In genomic region chr6:93393551-93393950, GRCm38 (mm10) we compare ENCODE assay signal across 20 mouse cellular contexts.
DNase-seq lines count a peak whose midpoint lies in the region; ATAC-seq and TF ChIP-seq lines count a peak whose summit lies in the region.
"Had no signal": no experiment of that assay in that cellular context is flagged by ENCODE, and none has a peak within 500 bp of the region (broad histone marks: within the 10 kb centered on the region; RNA-seq: fewer than 3 reads in every experiment).

No protein-coding gene starts in this region.

- no peaks in the 10 kb centered on the region for H3K27me3 ChIP-seq in forebrain, embryonic 14.5 days (replicated peaks; ENCODE audit: control insufficient read depth, insufficient read depth, low read length)
- H3K27me3 ChIP-seq in forebrain, embryonic 12.5 days: no peaks in the 10 kb centered on the region
- no peaks in the 10 kb centered on the region for H3K27me3 ChIP-seq in kidney, embryonic 14.5 days (ENCODE audit: control insufficient read depth, insufficient read depth, low read length)
- H3K27me3 ChIP-seq: hindbrain, embryonic 13.5 days; liver, embryonic 13.5 days had no signal

- H3K36me3 ChIP-seq in forebrain, embryonic 14.5 days (ENCODE audit: control insufficient read depth, insufficient read depth, low read length): no peaks in the 10 kb centered on the region
- no peaks in the 10 kb centered on the region for H3K36me3 ChIP-seq in forebrain, embryonic 12.5 days (replicated peaks)
- no peaks in the 10 kb centered on the region for H3K36me3 ChIP-seq in kidney, embryonic 14.5 days (ENCODE audit: control insufficient read depth, insufficient read depth, low read length)
- H3K36me3 ChIP-seq: embryonic facial prominence, embryonic 10.5 days; hindbrain, embryonic 13.5 days; liver, embryonic 13.5 days had no signal

- DNase-seq in forebrain, embryonic 14.5 days (ENCODE audit: low spot score): peak; percentile 72
- DNase-seq in kidney, adult 18-20 months: peak; percentile 6
- peak; percentile 78 for DNase-seq in brain, embryonic 14.5 days (ENCODE audit: low read depth)
- peak; percentile 31 to 61 for DNase-seq in kidney, postnatal 36 days
- no peak for DNase-seq in embryo, embryonic 11 days
- DNase-seq: adrenal gland, postnatal 36 days; cerebellum, adult 11 months; cerebellum, adult 9-11 months; liver, embryonic 13.5 days; lung, adult 2 months; lung, postnatal 14 days; right cerebral cortex, postnatal 4 days; thymus, postnatal 14 days had no signal

- TF ChIP-seq CTCF in brain, embryonic 14.5 days (IDR thresholded peaks at IDR 0.05; ENCODE audit: borderline replicate concordance, extremely low read depth, insufficient read depth, insufficient read length): no peak

- H3K4me3 ChIP-seq in forebrain, embryonic 14.5 days (ENCODE audit: low read depth, low read length): no peak overlapping the region
- no peak overlapping the region for H3K4me3 ChIP-seq in forebrain, embryonic 12.5 days (replicated peaks)
- H3K4me3 ChIP-seq in kidney, embryonic 14.5 days (ENCODE audit: low read length): no peak overlapping the region
- H3K4me3 ChIP-seq: embryonic facial prominence, embryonic 10.5 days; hindbrain, embryonic 13.5 days; liver, embryonic 13.5 days had no signal

- no peak overlapping the region for H3K9ac ChIP-seq in forebrain, embryonic 14.5 days (ENCODE audit: low read length)
- no peak overlapping the region for H3K9ac ChIP-seq in forebrain, embryonic 12.5 days
- H3K9ac ChIP-seq in kidney, embryonic 14.5 days (ENCODE audit: low read depth, low read length): no peak overlapping the region
- H3K9ac ChIP-seq: hindbrain, embryonic 13.5 days; liver, embryonic 13.5 days had no signal

- no peak overlapping the region for H3K4me2 ChIP-seq in forebrain, embryonic 14.5 days (ENCODE audit: low read length)
- H3K4me2 ChIP-seq in forebrain, embryonic 12.5 days: no peak overlapping the region
- no peak overlapping the region for H3K4me2 ChIP-seq in kidney, embryonic 14.5 days (replicated peaks; ENCODE audit: low read depth, low read length)
- H3K4me2 ChIP-seq: heart, embryonic 11.5 days; hindbrain, embryonic 13.5 days; liver, embryonic 13.5 days; midbrain, embryonic 11.5 days had no signal

- no peak overlapping the region for H3K27ac ChIP-seq in forebrain, embryonic 14.5 days (ENCODE audit: low read depth, low read length)
- no peak overlapping the region for H3K27ac ChIP-seq in forebrain, embryonic 12.5 days
- no peak overlapping the region for H3K27ac ChIP-seq in kidney, embryonic 14.5 days (ENCODE audit: low read depth, low read length)
- H3K27ac ChIP-seq: embryonic facial prominence, embryonic 10.5 days; hindbrain, embryonic 13.5 days; kidney, postnatal 0 days; liver, embryonic 13.5 days had no signal

- no peak for ATAC-seq in forebrain, embryonic 14.5 days
- no peak for ATAC-seq in forebrain, embryonic 12.5 days (ENCODE audit: low FRiP score)
- ATAC-seq in kidney, embryonic 14.5 days (ENCODE audit: low FRiP score, low TSS enrichment): no peak

- 42% methylated on average over 5 of the region's 5 CpGs for WGBS in forebrain, embryonic 14.5 days
- 75% methylated on average over 5 of the region's 5 CpGs for WGBS in forebrain, embryonic 12.5 days
- WGBS in kidney, embryonic 14.5 days: 86% methylated on average over 5 of the region's 5 CpGs

- no peaks in the 10 kb centered on the region for H3K9me3 ChIP-seq in forebrain, embryonic 14.5 days (replicated peaks; ENCODE audit: control insufficient read depth, low read length)
- no peaks in the 10 kb centered on the region for H3K9me3 ChIP-seq in forebrain, embryonic 12.5 days
- H3K9me3 ChIP-seq in kidney, embryonic 14.5 days (ENCODE audit: control insufficient read depth, low read length): no peaks in the 10 kb centered on the region
- H3K9me3 ChIP-seq: embryonic facial prominence, embryonic 10.5 days; hindbrain, embryonic 13.5 days; liver, embryonic 13.5 days had no signal

- no peak for TF ChIP-seq POLR2A in brain, embryonic 14.5 days (IDR thresholded peaks at IDR 0.05; ENCODE audit: borderline replicate concordance, extremely low read depth, insufficient read depth, insufficient read length, poor library complexity, severe bottlenecking)

- H3K4me1 ChIP-seq in forebrain, embryonic 14.5 days (ENCODE audit: control insufficient read depth, insufficient read depth, low read length): peaks cover 26% of the 10 kb centered on the region
- H3K4me1 ChIP-seq in forebrain, embryonic 12.5 days: no peaks in the 10 kb centered on the region; the same call in 1 of the 2 replicates
- H3K4me1 ChIP-seq in kidney, embryonic 14.5 days (ENCODE audit: control insufficient read depth, insufficient read depth, low read length): peaks cover 11% of the 10 kb centered on the region
- H3K4me1 ChIP-seq: liver, embryonic 13.5 days had no signal
